Mouse (Mus musculus): ENCODE measurements around the gene Snx4. TPM values are rescaled to one million over a fixed set of nuclear protein-coding genes. Genes with fewer than 3 reads are reported as not detected.
"Not testable (repeated sequence)": the region's sequence is repeated elsewhere in the genome, so short reads cannot be mapped to it uniquely, and the experiment has no call there.

The Snx4 gene
- 82.3 TPM in 2 replicates for polyA plus RNA-seq (2014; fragmentation: Nextera tagmentation; extraction: Ambion mirVana)

- Histone ChIP-seq H3K27me3 (ENCODE audit: control insufficient read depth, insufficient read depth, low read length) (no peaks in the 10 kb centered on the region), H3K4me1 (ENCODE audit: control insufficient read depth in 2 of 2, insufficient read depth in 2 of 2, low read length in 2 of 2) (peaks cover 2 to 17% of the 10 kb centered on the region in 2 experiments; a peak in 1 of 4 replicates), H3K36me3 (ENCODE audit: control insufficient read depth, insufficient read depth, low read length) (no peaks in the 10 kb centered on the region), H3K27ac (replicated peaks in 1 of 2; ENCODE audit: control insufficient read depth in 1 of 2, insufficient read depth in 1 of 2, low read depth in 2 of 2, low read length in 2 of 2) (peak within 1 kb of the TSS; percentile 82 to 87), H3K4me2 (ENCODE audit: low read length) (peak within 1 kb of the TSS; percentile 75), H3K4me3 (ENCODE audit: control insufficient read depth in 1 of 2, insufficient read depth in 1 of 2, low read depth in 1 of 2, low read length in 2 of 2) (peak within 1 kb of the TSS; percentile 89 to 99), H3K9ac (ENCODE audit: low read length) (peak within 1 kb of the TSS; percentile 92), H3K9me3 (ENCODE audit: control insufficient read depth, low read length) (no peaks in the 10 kb centered on the region)
- peak; percentile 91 for ATAC-seq (ENCODE audit: insufficient number of reproducible peaks, insufficient read depth, low FRiP score, low read depth)
- WGBS, result under 1% methylated on average over 72 of the region's 72 CpGs
Observed at GRCm38 (mm10) chr16:33251194-33252051, at the start of gene Snx4. TSS of gene Snx4 (plus strand) at chr16:33251442.

DNA sequence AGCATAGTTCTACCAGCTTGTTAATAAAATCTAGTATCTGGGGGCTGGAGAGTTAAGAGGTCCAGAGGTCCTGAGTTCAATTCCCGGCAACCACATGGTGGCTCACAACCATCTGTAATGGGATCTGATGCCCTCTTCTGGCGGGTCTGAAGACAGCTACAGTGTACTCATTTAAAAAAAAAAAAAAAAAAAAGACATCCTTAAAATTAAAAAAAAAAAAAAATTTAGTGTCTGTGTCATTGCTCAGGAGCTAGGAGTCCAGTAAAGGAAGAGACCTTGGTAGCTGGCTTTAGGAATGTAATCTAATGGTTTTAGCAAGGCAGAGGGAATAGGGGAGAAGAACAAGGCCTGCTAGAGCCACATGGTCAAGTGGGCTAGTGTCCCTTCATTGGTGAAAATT, 40.4 kb upstream of the Snx4 start:
- no peak overlapping the region for H3K4me3 ChIP-seq (ENCODE audit: control insufficient read depth in 1 of 2, insufficient read depth in 1 of 2, low read depth in 1 of 2, low read length in 2 of 2)
- 79% methylated on average over 2 of the region's 2 CpGs for whole genome bisulfite sequencing
- H3K27ac ChIP-seq (replicated peaks in 1 of 2; ENCODE audit: control insufficient read depth in 1 of 2, insufficient read depth in 1 of 2, low read depth in 2 of 2, low read length in 2 of 2), result no peak overlapping the region
- peaks cover 73% of the 10 kb centered on the region for H3K36me3 ChIP-seq (ENCODE audit: control insufficient read depth, insufficient read depth, low read length)
- H3K4me1 ChIP-seq (ENCODE audit: control insufficient read depth in 2 of 2, insufficient read depth in 2 of 2, low read length in 2 of 2), result no peaks in the 10 kb centered on the region
- no peak overlapping the region for H3K9ac ChIP-seq (ENCODE audit: low read length)
- H3K27me3 ChIP-seq (ENCODE audit: control insufficient read depth, insufficient read depth, low read length), result no peaks in the 10 kb centered on the region
- ATAC-seq (ENCODE audit: insufficient number of reproducible peaks, insufficient read depth, low FRiP score, low read depth), result no peak
- no peaks in the 10 kb centered on the region for H3K9me3 ChIP-seq (ENCODE audit: control insufficient read depth, low read length)
- H3K4me2 ChIP-seq (ENCODE audit: low read length), result no peak overlapping the region

- no peak overlapping the region for H3K4me2 ChIP-seq (ENCODE audit: low read length)
- H3K27ac ChIP-seq (replicated peaks in 1 of 2; ENCODE audit: control insufficient read depth in 1 of 2, insufficient read depth in 1 of 2, low read depth in 2 of 2, low read length in 2 of 2), result no peak overlapping the region
- H3K9me3 ChIP-seq (ENCODE audit: control insufficient read depth, low read length), result no peaks in the 10 kb centered on the region
- H3K4me3 ChIP-seq (ENCODE audit: control insufficient read depth in 1 of 2, insufficient read depth in 1 of 2, low read depth in 1 of 2, low read length in 2 of 2), result no peak overlapping the region
- 89% methylated on average over 9 of the region's 9 CpGs for WGBS
- H3K4me1 ChIP-seq (ENCODE audit: control insufficient read depth in 2 of 2, insufficient read depth in 2 of 2, low read length in 2 of 2), result no peaks in the 10 kb centered on the region
- no peak overlapping the region for H3K9ac ChIP-seq (ENCODE audit: low read length)
- H3K27me3 ChIP-seq (ENCODE audit: control insufficient read depth, insufficient read depth, low read length), result no peaks in the 10 kb centered on the region
- no peak for ATAC-seq (ENCODE audit: insufficient number of reproducible peaks, insufficient read depth, low FRiP score, low read depth)
- H3K36me3 ChIP-seq (ENCODE audit: control insufficient read depth, insufficient read depth, low read length), result peaks cover 51% of the 10 kb centered on the region
Observed at GRCm38 (mm10) chr16:33216313-33217003, 34.8 kb upstream of the Snx4 start.

DNA sequence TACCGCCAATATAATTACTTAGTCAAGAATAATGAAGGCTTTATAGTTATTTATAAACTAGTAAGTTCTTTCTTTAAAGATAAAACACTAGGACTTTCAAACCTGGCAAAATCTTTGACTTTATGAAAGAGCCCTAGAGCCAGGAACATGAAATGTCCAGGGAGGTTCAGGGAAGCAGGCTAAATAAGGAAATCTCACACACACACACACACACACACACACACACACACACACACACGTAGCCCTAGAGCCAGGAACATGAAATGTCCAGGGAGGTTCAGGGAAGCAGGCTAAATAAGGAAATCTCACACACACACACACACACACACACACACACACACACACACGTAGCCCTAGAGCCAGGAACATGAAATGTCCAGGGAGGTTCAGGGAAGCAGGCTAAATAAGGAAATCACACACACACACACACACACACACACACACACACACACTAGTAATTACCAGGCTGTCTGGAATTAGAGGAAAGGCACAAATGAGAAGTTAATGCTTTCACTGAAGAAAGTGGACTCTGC, 33.6 kb upstream of the Snx4 start:
- ATAC-seq (ENCODE audit: insufficient number of reproducible peaks, insufficient read depth, low FRiP score, low read depth), result peak; percentile 77; the same call in 1 of the 2 replicates
- H3K36me3 ChIP-seq (ENCODE audit: control insufficient read depth, insufficient read depth, low read length), result peaks cover 50% of the 10 kb centered on the region
- not testable (repeated sequence) for H3K4me1 ChIP-seq (ENCODE audit: control insufficient read depth in 2 of 2, insufficient read depth in 2 of 2, low read length in 2 of 2); H3K9ac ChIP-seq (ENCODE audit: low read length); H3K27me3 ChIP-seq (ENCODE audit: control insufficient read depth, insufficient read depth, low read length); H3K4me2 ChIP-seq (ENCODE audit: low read length); H3K4me3 ChIP-seq (ENCODE audit: control insufficient read depth in 1 of 2, insufficient read depth in 1 of 2, low read depth in 1 of 2, low read length in 2 of 2); H3K9me3 ChIP-seq (ENCODE audit: control insufficient read depth, low read length)
- peak overlapping the region; percentile 66 for H3K27ac ChIP-seq (replicated peaks in 1 of 2; ENCODE audit: control insufficient read depth in 1 of 2, insufficient read depth in 1 of 2, low read depth in 2 of 2, low read length in 2 of 2)
- 38% methylated on average over 3 of the region's 3 CpGs for WGBS

- peaks cover 56% of the 10 kb centered on the region for H3K36me3 ChIP-seq (ENCODE audit: control insufficient read depth, insufficient read depth, low read length)
- no peaks in the 10 kb centered on the region for H3K27me3 ChIP-seq (ENCODE audit: control insufficient read depth, insufficient read depth, low read length)
- no peak overlapping the region for H3K4me3 ChIP-seq (ENCODE audit: control insufficient read depth in 1 of 2, insufficient read depth in 1 of 2, low read depth in 1 of 2, low read length in 2 of 2)
- H3K9ac ChIP-seq (ENCODE audit: low read length), result no peak overlapping the region
- no peak for ATAC-seq (ENCODE audit: insufficient number of reproducible peaks, insufficient read depth, low FRiP score, low read depth)
- WGBS, result 89% methylated on average over 3 of the region's 3 CpGs
- H3K4me2 ChIP-seq (ENCODE audit: low read length), result no peak overlapping the region
- H3K9me3 ChIP-seq (ENCODE audit: control insufficient read depth, low read length), result no peaks in the 10 kb centered on the region
- H3K27ac ChIP-seq (replicated peaks in 1 of 2; ENCODE audit: control insufficient read depth in 1 of 2, insufficient read depth in 1 of 2, low read depth in 2 of 2, low read length in 2 of 2), result no peak overlapping the region
- no peaks in the 10 kb centered on the region for H3K4me1 ChIP-seq (ENCODE audit: control insufficient read depth in 2 of 2, insufficient read depth in 2 of 2, low read length in 2 of 2)
Observed at GRCm38 (mm10) chr16:33222482-33222881, 28.8 kb upstream of the Snx4 start.

DNA sequence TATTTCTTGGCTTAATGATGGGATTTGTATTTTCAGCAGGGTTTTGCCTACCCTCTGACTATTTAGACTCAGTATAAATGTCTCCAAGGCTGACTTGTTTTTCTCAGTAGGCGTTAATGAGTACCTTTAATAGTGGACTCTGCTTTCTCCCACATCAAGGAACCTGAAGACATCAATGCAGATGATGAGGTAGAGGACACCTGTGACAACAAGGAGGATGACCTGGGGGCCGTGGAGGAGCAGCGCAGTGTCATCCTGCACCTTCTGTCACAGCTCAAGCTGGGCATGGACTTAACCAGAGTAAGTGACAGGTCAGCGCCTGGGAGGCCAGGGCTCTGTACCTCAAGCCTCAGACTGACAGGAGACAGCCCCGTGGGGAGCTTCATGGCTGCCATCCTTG, 26.9 kb upstream of the Snx4 start:
- no peaks in the 10 kb centered on the region for H3K9me3 ChIP-seq (ENCODE audit: control insufficient read depth, low read length)
- H3K36me3 ChIP-seq (ENCODE audit: control insufficient read depth, insufficient read depth, low read length), result peaks cover 66% of the 10 kb centered on the region
- H3K4me1 ChIP-seq (ENCODE audit: control insufficient read depth in 2 of 2, insufficient read depth in 2 of 2, low read length in 2 of 2), result no peaks in the 10 kb centered on the region
- no peak overlapping the region for H3K27ac ChIP-seq (replicated peaks in 1 of 2; ENCODE audit: control insufficient read depth in 1 of 2, insufficient read depth in 1 of 2, low read depth in 2 of 2, low read length in 2 of 2)
- H3K4me2 ChIP-seq (ENCODE audit: low read length), result no peak overlapping the region
- WGBS, result 88% methylated on average over 5 of the region's 5 CpGs
- H3K9ac ChIP-seq (ENCODE audit: low read length), result no peak overlapping the region
- H3K27me3 ChIP-seq (ENCODE audit: control insufficient read depth, insufficient read depth, low read length), result no peaks in the 10 kb centered on the region
- no peak overlapping the region for H3K4me3 ChIP-seq (ENCODE audit: control insufficient read depth in 1 of 2, insufficient read depth in 1 of 2, low read depth in 1 of 2, low read length in 2 of 2)
- no peak for ATAC-seq (ENCODE audit: insufficient number of reproducible peaks, insufficient read depth, low FRiP score, low read depth)

- WGBS, result 84% methylated on average over 12 of the region's 12 CpGs
- no peak for ATAC-seq (ENCODE audit: insufficient number of reproducible peaks, insufficient read depth, low FRiP score, low read depth)
- H3K4me3 ChIP-seq (ENCODE audit: control insufficient read depth in 1 of 2, insufficient read depth in 1 of 2, low read depth in 1 of 2, low read length in 2 of 2), result no peak overlapping the region
- no peak overlapping the region for H3K27ac ChIP-seq (replicated peaks in 1 of 2; ENCODE audit: control insufficient read depth in 1 of 2, insufficient read depth in 1 of 2, low read depth in 2 of 2, low read length in 2 of 2)
- H3K27me3 ChIP-seq (ENCODE audit: control insufficient read depth, insufficient read depth, low read length), result no peaks in the 10 kb centered on the region
- H3K9me3 ChIP-seq (ENCODE audit: control insufficient read depth, low read length), result no peaks in the 10 kb centered on the region
- H3K4me2 ChIP-seq (ENCODE audit: low read length), result no peak overlapping the region
- H3K9ac ChIP-seq (ENCODE audit: low read length), result no peak overlapping the region
- H3K36me3 ChIP-seq (ENCODE audit: control insufficient read depth, insufficient read depth, low read length), result peaks cover 89% of the 10 kb centered on the region
- no peaks in the 10 kb centered on the region for H3K4me1 ChIP-seq (ENCODE audit: control insufficient read depth in 2 of 2, insufficient read depth in 2 of 2, low read length in 2 of 2)
Observed at GRCm38 (mm10) chr16:33234128-33234527, 17.1 kb upstream of the Snx4 start.

All from heart, embryonic 14.5 days (tissue).